In the genomic region with DNA sequence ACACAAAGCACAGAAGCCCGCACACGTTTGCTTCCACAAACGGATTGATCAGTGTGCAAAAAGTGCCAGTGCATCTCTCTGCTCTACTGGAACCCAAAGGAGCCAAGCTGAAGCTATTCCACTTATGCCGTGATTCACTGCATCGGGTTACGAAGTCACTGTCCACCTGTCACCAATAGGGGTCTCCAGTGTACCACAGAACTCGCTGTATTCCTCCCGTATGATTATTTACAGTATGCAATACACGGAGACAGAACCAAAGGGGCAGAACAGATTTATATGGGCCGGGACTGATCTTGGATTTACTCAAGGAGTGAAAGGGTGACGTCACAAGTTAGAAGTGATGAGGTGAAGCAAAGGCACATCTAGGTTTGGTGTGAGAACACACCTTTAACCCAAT, we compare ENCODE assay signal across 8 mouse cellular contexts.
DNase-seq lines count a peak whose midpoint lies in the region; ATAC-seq and TF ChIP-seq lines count a peak whose summit lies in the region.

No protein-coding gene starts in this region.

- peaks cover 6% of the 10 kb centered on the region; the same call in 1 of the 2 replicates for H3K4me1 ChIP-seq in embryonic facial prominence, embryonic 13.5 days
- H3K4me1 ChIP-seq in heart, embryonic 10.5 days = no peaks in the 10 kb centered on the region
- no peaks in the 10 kb centered on the region for H3K4me1 ChIP-seq in kidney, adult 2 months (ENCODE audit: control insufficient read depth, insufficient read depth, low read length)
- peaks cover 22% of the 10 kb centered on the region for H3K4me1 ChIP-seq in midbrain, embryonic 15.5 days

- H3K27me3 ChIP-seq in embryonic facial prominence, embryonic 13.5 days = peaks cover 26% of the 10 kb centered on the region
- peaks cover 11% of the 10 kb centered on the region for H3K27me3 ChIP-seq in heart, embryonic 10.5 days (ENCODE audit: insufficient read depth, poor library complexity, severe bottlenecking)
- no peaks in the 10 kb centered on the region for H3K27me3 ChIP-seq in kidney, adult 2 months (replicated peaks; ENCODE audit: control insufficient read depth, insufficient read depth, low read length)
- H3K27me3 ChIP-seq in midbrain, embryonic 15.5 days (replicated peaks) = peaks cover 10% of the 10 kb centered on the region; the same call in 1 of the 2 replicates

- H3K27ac ChIP-seq in embryonic facial prominence, embryonic 13.5 days = no peak overlapping the region
- H3K27ac ChIP-seq in heart, embryonic 10.5 days = no peak overlapping the region
- H3K27ac ChIP-seq in kidney, adult 2 months (ENCODE audit: insufficient read depth, low read depth, low read length) = no peak overlapping the region
- no peak overlapping the region for H3K27ac ChIP-seq in midbrain, embryonic 15.5 days

- H3K4me3 ChIP-seq in embryonic facial prominence, embryonic 13.5 days = no peak overlapping the region
- H3K4me3 ChIP-seq in heart, embryonic 10.5 days = peak overlapping the region; percentile 32; the same call in 1 of the 2 replicates
- no peak overlapping the region for H3K4me3 ChIP-seq in kidney, adult 2 months (ENCODE audit: insufficient read depth, low read depth, low read length)
- H3K4me3 ChIP-seq in midbrain, embryonic 15.5 days = 0 out of 2 replicates have a peak overlapping the region, but pooled peaks have one; percentile 6

- TF ChIP-seq POLR2A in kidney, adult 2 months (IDR thresholded peaks at IDR 0.05; ENCODE audit: low read depth, low read length) = no peak

- H3K36me3 ChIP-seq in embryonic facial prominence, embryonic 13.5 days = no peaks in the 10 kb centered on the region
- H3K36me3 ChIP-seq in heart, embryonic 10.5 days = no peaks in the 10 kb centered on the region
- H3K36me3 ChIP-seq in kidney, adult 2 months (ENCODE audit: control insufficient read depth, insufficient read depth, low read length) = no peaks in the 10 kb centered on the region
- H3K36me3 ChIP-seq in midbrain, embryonic 15.5 days (replicated peaks) = no peaks in the 10 kb centered on the region

- H3K9ac ChIP-seq in embryonic facial prominence, embryonic 13.5 days = no peak overlapping the region
- H3K9ac ChIP-seq in midbrain, embryonic 15.5 days = no peak overlapping the region

- peak; percentile 63 for DNase-seq in A20 (ENCODE audit: low read depth, low spot score)
- peak; percentile 37 for DNase-seq in adrenal gland, postnatal 25 days
- peak; percentile 79 for DNase-seq in heart, embryonic 10.5 days (ENCODE audit: low spot score)
- peak; percentile 62 for DNase-seq in kidney, adult 2 months
- DNase-seq in left cerebral cortex, postnatal 36 days (ENCODE audit: low spot score in 2 of 2) = peak; percentile 62 to 65
- peak; percentile 39 for DNase-seq in telencephalon, adult 2 months (ENCODE audit: low read depth, low spot score)

- ATAC-seq in embryonic facial prominence, embryonic 13.5 days (ENCODE audit: insufficient number of reproducible peaks, insufficient read depth, low FRiP score, low TSS enrichment, low read depth) = peak; percentile 71
- peak; percentile 83 for ATAC-seq in midbrain, embryonic 15.5 days (replicated peaks)

- no peaks in the 10 kb centered on the region for H3K9me3 ChIP-seq in embryonic facial prominence, embryonic 13.5 days
- no peaks in the 10 kb centered on the region for H3K9me3 ChIP-seq in heart, embryonic 10.5 days
- H3K9me3 ChIP-seq in midbrain, embryonic 15.5 days = no peaks in the 10 kb centered on the region

- intact Hi-C loops in left cerebral cortex, postnatal 36 days (cut with DNase I) = loop anchor here (2.0 to 10.0 kb wide), 3 partner anchors 181 to 596 kb away; no protein-coding TSS in a partner anchor

- H3K4me2 ChIP-seq in embryonic facial prominence, embryonic 13.5 days = peak overlapping the region; percentile 40
- peak overlapping the region; percentile 32; the same call in 1 of the 2 replicates for H3K4me2 ChIP-seq in midbrain, embryonic 15.5 days

- TF ChIP-seq CTCF in kidney, adult 2 months (conservative IDR thresholded peaks at IDR 0.05; ENCODE audit: insufficient read depth, insufficient read length, low read depth, low read length) = peak; percentile 81

- 2% methylated on average over 11 of the region's 11 CpGs for WGBS in embryonic facial prominence, embryonic 13.5 days
- WGBS in heart, embryonic 10.5 days = 6% methylated on average over 11 of the region's 11 CpGs
- WGBS in kidney, adult 2 months = 3% methylated on average over 11 of the region's 11 CpGs
- 3% methylated on average over 11 of the region's 11 CpGs for WGBS in midbrain, embryonic 15.5 days

Comparison
In these comparisons a context has a peak if more than half of its experiments do, and no peak if none do; other contexts are left out.
1. H3K4me3 ChIP-seq: peak in heart, embryonic 10.5 days (single experiment) and midbrain, embryonic 15.5 days (single experiment); none in embryonic facial prominence, embryonic 13.5 days (single experiment) and kidney, adult 2 months (single experiment).
2. Peak in every context shown above with its lines, with median percentiles within 50 percentile points of each other: DNase-seq.